ENCODE assay signal across 8 mouse cellular contexts in the genomic region with DNA sequence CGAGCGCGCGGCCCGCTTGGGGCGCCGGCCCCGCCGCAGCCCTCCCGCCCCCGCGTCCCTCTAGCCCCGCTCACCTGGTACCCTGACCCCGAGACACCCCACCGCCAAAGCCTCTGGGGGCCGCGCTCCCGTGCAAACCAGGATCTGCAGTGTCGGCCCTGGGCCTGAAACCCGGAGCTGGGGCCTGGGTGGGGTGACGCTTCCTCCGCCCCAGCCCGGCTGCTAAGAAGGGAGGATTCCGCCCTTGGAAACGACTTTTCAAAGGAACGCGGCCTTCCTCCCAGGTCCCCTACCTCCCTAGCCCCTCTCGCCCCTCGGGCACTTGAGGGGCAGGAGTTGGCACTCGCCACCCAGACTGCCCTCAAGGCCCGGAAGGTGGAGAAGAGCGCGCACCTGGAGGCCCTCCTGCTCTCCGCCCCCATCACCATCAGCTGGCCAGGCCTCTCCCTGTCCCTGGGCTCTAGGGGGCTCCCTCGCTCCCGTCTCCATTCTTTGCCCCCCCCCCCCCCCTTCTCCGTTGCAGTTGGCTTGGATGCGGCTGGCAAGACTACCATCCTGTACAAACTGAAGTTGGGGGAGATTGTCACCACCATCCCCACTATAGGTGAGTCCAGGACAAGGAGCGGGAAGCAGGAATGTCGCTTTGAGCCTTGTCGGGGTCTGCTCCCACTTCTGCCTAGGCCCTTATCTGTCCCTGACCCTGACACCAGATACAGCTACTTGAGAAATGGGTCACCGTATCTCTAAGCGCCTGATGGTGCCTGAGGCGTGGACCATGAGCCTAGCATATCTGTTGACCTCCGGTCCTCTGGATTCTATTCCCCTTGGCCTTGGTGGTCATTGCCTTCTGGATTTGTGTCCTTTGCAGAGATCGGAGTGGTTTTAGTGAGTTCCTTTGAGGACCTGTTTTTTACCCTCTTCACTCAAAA. TPM values are rescaled to one million over a fixed set of nuclear protein-coding genes. Genes with fewer than 3 reads are reported as not detected.
DNase-seq lines count a peak whose midpoint lies in the region; ATAC-seq and TF ChIP-seq lines count a peak whose summit lies in the region.

No protein-coding gene starts in this region.

- no peaks in the 10 kb centered on the region for H3K9me3 ChIP-seq in embryonic facial prominence, embryonic 10.5 days
- H3K9me3 ChIP-seq in kidney, embryonic 14.5 days (ENCODE audit: control insufficient read depth, low read length): no peaks in the 10 kb centered on the region
- H3K9me3 ChIP-seq in liver, embryonic 13.5 days (replicated peaks): no peaks in the 10 kb centered on the region
- no peaks in the 10 kb centered on the region for H3K9me3 ChIP-seq in stomach, postnatal 0 days (ENCODE audit: control insufficient read depth, low read length)

- peak overlapping the region; percentile 64 for H3K4me2 ChIP-seq in kidney, embryonic 14.5 days (replicated peaks; ENCODE audit: low read depth, low read length)
- peak overlapping the region; percentile 95 for H3K4me2 ChIP-seq in liver, embryonic 13.5 days
- peak overlapping the region; percentile 76 for H3K4me2 ChIP-seq in stomach, postnatal 0 days (replicated peaks; ENCODE audit: low read depth)

- DNase-seq in layer of hippocampus, adult 18-20 months (ENCODE audit: low spot score in 2 of 2): peak; percentile 48 to 52
- DNase-seq in layer of hippocampus, adult 9-10 months (ENCODE audit: low spot score): no peak
- DNase-seq in embryonic facial prominence, embryonic 10.5 days (ENCODE audit: low spot score): peak; percentile 73
- peak; percentile 57 for DNase-seq in heart, adult 9 months (ENCODE audit: low spot score in 2 of 2)
- peak; percentile 72 for DNase-seq in liver, embryonic 13.5 days
- DNase-seq in neural tube, embryonic 10.5 days (ENCODE audit: extremely low spot score, low spot score): peak; percentile 57
- DNase-seq in stomach, postnatal 0 days (ENCODE audit: low spot score): peak; percentile 73

- WGBS in embryonic facial prominence, embryonic 10.5 days: 9% methylated on average over 46 of the region's 46 CpGs
- WGBS in kidney, embryonic 14.5 days: 11% methylated on average over 37 of the region's 46 CpGs
- 2% methylated on average over 46 of the region's 46 CpGs for WGBS in liver, embryonic 13.5 days (ENCODE audit: insufficient replicate concordance)
- 6% methylated on average over 43 of the region's 46 CpGs for WGBS in stomach, postnatal 0 days

- H3K27ac ChIP-seq in embryonic facial prominence, embryonic 10.5 days (replicated peaks): peak overlapping the region; percentile 94
- peak overlapping the region; percentile 73 for H3K27ac ChIP-seq in kidney, embryonic 14.5 days (ENCODE audit: low read depth, low read length)
- peak overlapping the region; percentile 94 for H3K27ac ChIP-seq in liver, embryonic 13.5 days
- H3K27ac ChIP-seq in stomach, postnatal 0 days (replicated peaks): peak overlapping the region; percentile 92

- peak overlapping the region; percentile 91 for H3K4me3 ChIP-seq in embryonic facial prominence, embryonic 10.5 days
- H3K4me3 ChIP-seq in kidney, embryonic 14.5 days (ENCODE audit: low read length): peak overlapping the region; percentile 97
- peak overlapping the region; percentile 99 for H3K4me3 ChIP-seq in liver, embryonic 13.5 days (replicated peaks)
- H3K4me3 ChIP-seq in stomach, postnatal 0 days (ENCODE audit: low read depth, low read length): peak overlapping the region; percentile 96

- no peak for TF ChIP-seq EP300 in stomach, postnatal 0 days (optimal IDR thresholded peaks at IDR 0.05)

- ATAC-seq in kidney, embryonic 14.5 days (ENCODE audit: low FRiP score, low TSS enrichment): peak; percentile 51
- peak; percentile 76 for ATAC-seq in liver, embryonic 13.5 days (ENCODE audit: low read depth)
- ATAC-seq in stomach, postnatal 0 days (ENCODE audit: low FRiP score, low TSS enrichment): no peak

- TF ChIP-seq CTCF in stomach, postnatal 0 days (IDR thresholded peaks at IDR 0.05; ENCODE audit: low read depth): peak; percentile 56; the same call in 1 of the 2 replicates

- H3K9ac ChIP-seq in kidney, embryonic 14.5 days (ENCODE audit: low read depth, low read length): peak overlapping the region; percentile 91
- H3K9ac ChIP-seq in liver, embryonic 13.5 days: peak overlapping the region; percentile 99
- H3K9ac ChIP-seq in stomach, postnatal 0 days (ENCODE audit: low read length): peak overlapping the region; percentile 99

- no peaks in the 10 kb centered on the region for H3K27me3 ChIP-seq in embryonic facial prominence, embryonic 10.5 days (replicated peaks; ENCODE audit: low read depth, poor library complexity, severe bottlenecking)
- no peaks in the 10 kb centered on the region for H3K27me3 ChIP-seq in kidney, embryonic 14.5 days (ENCODE audit: control insufficient read depth, insufficient read depth, low read length)
- H3K27me3 ChIP-seq in liver, embryonic 13.5 days: no peaks in the 10 kb centered on the region
- H3K27me3 ChIP-seq in stomach, postnatal 0 days (ENCODE audit: control insufficient read depth, insufficient read depth, low read length): no peaks in the 10 kb centered on the region

- H3K4me1 ChIP-seq in embryonic facial prominence, embryonic 10.5 days: peaks cover 41% of the 10 kb centered on the region
- peaks cover 18% of the 10 kb centered on the region for H3K4me1 ChIP-seq in kidney, embryonic 14.5 days (ENCODE audit: control insufficient read depth, insufficient read depth, low read length)
- H3K4me1 ChIP-seq in liver, embryonic 13.5 days (replicated peaks): peaks cover 64% of the 10 kb centered on the region
- H3K4me1 ChIP-seq in stomach, postnatal 0 days (replicated peaks; ENCODE audit: control insufficient read depth, insufficient read depth): peaks cover 11% of the 10 kb centered on the region; the same call in 1 of the 2 replicates

- H3K36me3 ChIP-seq in embryonic facial prominence, embryonic 10.5 days (replicated peaks): peaks cover 29% of the 10 kb centered on the region
- peaks cover 19% of the 10 kb centered on the region for H3K36me3 ChIP-seq in kidney, embryonic 14.5 days (ENCODE audit: control insufficient read depth, insufficient read depth, low read length)
- peaks cover 32% of the 10 kb centered on the region for H3K36me3 ChIP-seq in liver, embryonic 13.5 days
- H3K36me3 ChIP-seq in stomach, postnatal 0 days (ENCODE audit: control insufficient read depth, insufficient read depth, low read length): no peaks in the 10 kb centered on the region

RNA-seq across cellular contexts. Expression of a gene that starts 0.7 kb away (rescaled TPM):
- 100 to 1,000 TPM; 258 to 267 TPM for total RNA-seq in layer of hippocampus, adult 18-20 months (2021)
- 265 and 287 TPM in 2 replicates for polyA plus RNA-seq in embryonic facial prominence, embryonic 10.5 days (2016; fragmentation: Nextera tagmentation; extraction: Ambion mirVana)
- 283 and 293 TPM in 2 replicates for polyA plus RNA-seq in kidney, embryonic 14.5 days (2014; fragmentation: Nextera tagmentation; extraction: Ambion mirVana)
- 388 and 403 TPM in 2 replicates for polyA plus RNA-seq in liver, embryonic 13.5 days (2015; fragmentation: Nextera tagmentation; extraction: Ambion mirVana)
- polyA plus RNA-seq in stomach, postnatal 0 days (2015; fragmentation: Nextera tagmentation; extraction: Ambion mirVana): 296 and 303 TPM in 2 replicates

RNA-seq across cellular contexts. Expression of a gene that starts 3.6 kb away (rescaled TPM):
- total RNA-seq in layer of hippocampus, adult 18-20 months (2021): not detected
- polyA plus RNA-seq in embryonic facial prominence, embryonic 10.5 days (2016; fragmentation: Nextera tagmentation; extraction: Ambion mirVana): 0.08 TPM in 1 of 2 replicates, not detected in the other
- not detected in 2 replicates for polyA plus RNA-seq in kidney, embryonic 14.5 days (2014; fragmentation: Nextera tagmentation; extraction: Ambion mirVana)
- 0.44 and 1.2 TPM in 2 replicates for polyA plus RNA-seq in liver, embryonic 13.5 days (2015; fragmentation: Nextera tagmentation; extraction: Ambion mirVana)
- not detected in 2 replicates for polyA plus RNA-seq in stomach, postnatal 0 days (2015; fragmentation: Nextera tagmentation; extraction: Ambion mirVana)

RNA-seq across cellular contexts. Expression of a gene that starts 4.2 kb away (rescaled TPM):
- total RNA-seq in layer of hippocampus, adult 18-20 months (2021): 10 to 100 TPM; 18.3 to 20.8 TPM
- polyA plus RNA-seq in embryonic facial prominence, embryonic 10.5 days (2016; fragmentation: Nextera tagmentation; extraction: Ambion mirVana): 10.2 and 11.3 TPM in 2 replicates
- polyA plus RNA-seq in kidney, embryonic 14.5 days (2014; fragmentation: Nextera tagmentation; extraction: Ambion mirVana): 4.8 and 8.0 TPM in 2 replicates
- 3.7 and 4.4 TPM in 2 replicates for polyA plus RNA-seq in liver, embryonic 13.5 days (2015; fragmentation: Nextera tagmentation; extraction: Ambion mirVana)
- 5.6 and 6.3 TPM in 2 replicates for polyA plus RNA-seq in stomach, postnatal 0 days (2015; fragmentation: Nextera tagmentation; extraction: Ambion mirVana)

RNA-seq across cellular contexts. Expression of a gene that starts 25.1 kb away (rescaled TPM):
- total RNA-seq in layer of hippocampus, adult 18-20 months (2021): not detected
- 0.12 TPM in 1 of 2 replicates, not detected in the other for polyA plus RNA-seq in embryonic facial prominence, embryonic 10.5 days (2016; fragmentation: Nextera tagmentation; extraction: Ambion mirVana)
- not detected in 2 replicates for polyA plus RNA-seq in kidney, embryonic 14.5 days (2014; fragmentation: Nextera tagmentation; extraction: Ambion mirVana)
- polyA plus RNA-seq in liver, embryonic 13.5 days (2015; fragmentation: Nextera tagmentation; extraction: Ambion mirVana): not detected in 2 replicates
- not detected in 2 replicates for polyA plus RNA-seq in stomach, postnatal 0 days (2015; fragmentation: Nextera tagmentation; extraction: Ambion mirVana)

RNA-seq across cellular contexts. Expression of a gene that starts 26.2 kb away (rescaled TPM):
- total RNA-seq in layer of hippocampus, adult 18-20 months (2021): 10 to 100 TPM; 26.0 to 26.6 TPM
- polyA plus RNA-seq in embryonic facial prominence, embryonic 10.5 days (2016; fragmentation: Nextera tagmentation; extraction: Ambion mirVana): 16.9 and 17.8 TPM in 2 replicates
- polyA plus RNA-seq in kidney, embryonic 14.5 days (2014; fragmentation: Nextera tagmentation; extraction: Ambion mirVana): 22.7 and 23.2 TPM in 2 replicates
- 33.3 and 38.4 TPM in 2 replicates for polyA plus RNA-seq in liver, embryonic 13.5 days (2015; fragmentation: Nextera tagmentation; extraction: Ambion mirVana)
- polyA plus RNA-seq in stomach, postnatal 0 days (2015; fragmentation: Nextera tagmentation; extraction: Ambion mirVana): 17.8 and 18.4 TPM in 2 replicates
